Mouse (Mus musculus) liver, embryonic 15.5 days (tissue): ENCODE measurements around the gene Dgkg. TPM values are rescaled to one million over a fixed set of nuclear protein-coding genes. Genes with fewer than 3 reads are reported as not detected.
A peak's percentile ranks its signal among the peaks of the same experiment; 100 is the strongest.

Experiments used
- ATAC-seq: fragments of 200-750 bp; cut with Nextera tagmentation; 2 replicates; pipeline ENCODE4 v1.8.0; 2017; ENCODE audit warnings: moderate number of reproducible peaks, mild to moderate bottlenecking, moderate library complexity; ENCODE audit not compliant: insufficient read depth
- H3K27ac ChIP-seq: fragments of 300-500 bp; sonication (generic); replicated peaks from 2 replicates; pipeline ENCODE4 v1.5.1; 2015; ENCODE audit warnings: mild to moderate bottlenecking, inconsistent platforms
- H3K27me3 ChIP-seq: fragments of 300-500 bp; sonication (generic); 2 replicates; pipeline ENCODE4 v1.6.1; 2015; ENCODE audit warnings: mild to moderate bottlenecking, inconsistent platforms
- H3K36me3 ChIP-seq: fragments of 300-500 bp; sonication (generic); replicated peaks from 2 replicates; pipeline ENCODE4 v1.6.1; 2015; ENCODE audit warnings: moderate library complexity, mild to moderate bottlenecking, inconsistent platforms
- H3K4me1 ChIP-seq: fragments of 300-500 bp; sonication (generic); replicated peaks from 2 replicates; pipeline ENCODE4 v1.6.1; 2015; ENCODE audit warnings: inconsistent platforms
- H3K4me2 ChIP-seq: fragments of 300-500 bp; sonication (generic); 2 replicates; pipeline ENCODE4 v1.6.1; 2015; ENCODE audit warnings: moderate library complexity, mild to moderate bottlenecking, inconsistent platforms
- H3K4me3 ChIP-seq: fragments of 300-500 bp; sonication (generic); replicated peaks from 2 replicates; pipeline ENCODE4 v1.5.1; 2015; ENCODE audit warnings: mild to moderate bottlenecking, inconsistent platforms
- H3K9ac ChIP-seq: fragments of 300-500 bp; sonication (generic); 2 replicates; pipeline ENCODE4 v1.6.1; 2015; ENCODE audit warnings: moderate library complexity, mild to moderate bottlenecking, inconsistent platforms
- H3K9me3 ChIP-seq: fragments of 300-500 bp; sonication (generic); replicated peaks from 2 replicates; pipeline ENCODE4 v1.6.1; 2016; ENCODE audit warnings: inconsistent platforms
- WGBS: fragments of 180-500 bp; shearing (Covaris S2); methylation state at CpG from one replicate; pipeline ENCODE4 v1.1.7; 2015; ENCODE audit warnings: mixed read lengths; ENCODE audit not compliant: insufficient replicate concordance; 5-methylcytosine and 5-hydroxymethylcytosine counted together
- microRNA-seq: library from miRNA; unstranded; fragments of <30 nt; microRNA quantifications from one replicate; pipeline ENCODE4, GENCODE M21; 2016
- polyA plus RNA-seq: library from polyadenylated mRNA; unstranded; fragments of >200 nt; fragmentation: Nextera tagmentation; extraction: Ambion mirVana; gene quantifications from 2 replicates; pipeline ENCODE4 v1.2.1, GENCODE M21; 2015

Dgkg gene
- polyA plus RNA-seq, 1 experiment from 2014 or later, result 1.3 TPM

- H3K27ac ChIP-seq, result no peak overlapping the region
- H3K4me3 ChIP-seq, result no peak overlapping the region
- 0 out of 2 replicates have a peak, but pooled peaks cover 3% of the 10 kb centered on the region for H3K27me3 ChIP-seq
- no peaks in the 10 kb centered on the region for H3K36me3 ChIP-seq
- no peak overlapping the region for H3K9ac ChIP-seq
- no peak overlapping the region for H3K4me2 ChIP-seq
- no peak for ATAC-seq
- 29% methylated on average over 2 of the region's 2 CpGs for WGBS
- H3K9me3 ChIP-seq, result no peaks in the 10 kb centered on the region
- H3K4me1 ChIP-seq, result peaks cover 17% of the 10 kb centered on the region
Observed at GRCm38 (mm10) chr16:22431335-22431734, 225.7 kb downstream of the Dgkg start.

- ATAC-seq, result no peak
- Histone ChIP-seq H3K9me3 (no peaks in the 10 kb centered on the region), H3K9ac (no peak overlapping the region), H3K36me3 (no peaks in the 10 kb centered on the region), H3K4me3 (no peak overlapping the region), H3K4me2 (no peak overlapping the region), H3K27me3 (no peaks in the 10 kb centered on the region), H3K4me1 (peaks cover 15% of the 10 kb centered on the region), H3K27ac (no peak overlapping the region)
- WGBS, result 71% methylated on average over 16 of the region's 16 CpGs
Observed at GRCm38 (mm10) chr16:22430211-22430951, 226.6 kb downstream of the Dgkg start.

GRCm38 (mm10) chr16:22429377-22429776 lies 227.6 kb downstream of the Dgkg start:
- Histone ChIP-seq H3K9ac (no peak overlapping the region), H3K9me3 (no peaks in the 10 kb centered on the region), H3K27ac (no peak overlapping the region; the same call in 1 of the 2 replicates), H3K27me3 (no peaks in the 10 kb centered on the region), H3K4me3 (no peak overlapping the region), H3K4me2 (peak overlapping the region; percentile 20), H3K4me1 (peaks cover 15% of the 10 kb centered on the region), H3K36me3 (no peaks in the 10 kb centered on the region)
- 22% methylated on average over 8 of the region's 8 CpGs for WGBS
- ATAC-seq, result no peak

- Histone ChIP-seq H3K27ac (no peak overlapping the region), H3K9me3 (no peaks in the 10 kb centered on the region), H3K4me1 (peaks cover 15% of the 10 kb centered on the region), H3K4me2 (peak overlapping the region; percentile 20), H3K9ac (no peak overlapping the region; the same call in 1 of the 2 replicates), H3K27me3 (no peaks in the 10 kb centered on the region), H3K36me3 (no peaks in the 10 kb centered on the region), H3K4me3 (no peak overlapping the region)
- WGBS, result 6% methylated on average over 9 of the region's 9 CpGs
- ATAC-seq, result peak; percentile 81
Observed at GRCm38 (mm10) chr16:22428853-22429341, 228.1 kb downstream of the Dgkg start.

- no peak overlapping the region for H3K4me3 ChIP-seq
- H3K9me3 ChIP-seq, result no peaks in the 10 kb centered on the region
- H3K4me2 ChIP-seq, result no peak overlapping the region
- 67% methylated on average over 7 of the region's 7 CpGs for WGBS
- no peak for ATAC-seq
- H3K27me3 ChIP-seq, result no peaks in the 10 kb centered on the region
- H3K36me3 ChIP-seq, result no peaks in the 10 kb centered on the region
- H3K27ac ChIP-seq, result no peak overlapping the region
- H3K4me1 ChIP-seq, result peaks cover 15% of the 10 kb centered on the region
- H3K9ac ChIP-seq, result no peak overlapping the region
Observed at GRCm38 (mm10) chr16:22426866-22427265, 230.2 kb downstream of the Dgkg start.

GRCm38 (mm10) chr16:22422256-22422655 lies 234.8 kb downstream of the Dgkg start:
- H3K9me3 ChIP-seq, result no peaks in the 10 kb centered on the region
- H3K27me3 ChIP-seq, result no peaks in the 10 kb centered on the region
- 73% methylated on average over 5 of the region's 5 CpGs for WGBS
- H3K4me2 ChIP-seq, result no peak overlapping the region
- H3K9ac ChIP-seq, result no peak overlapping the region
- H3K4me1 ChIP-seq, result no peaks in the 10 kb centered on the region
- H3K27ac ChIP-seq, result no peak overlapping the region
- ATAC-seq, result no peak
- H3K4me3 ChIP-seq, result no peak overlapping the region
- no peaks in the 10 kb centered on the region for H3K36me3 ChIP-seq

Small RNAs within 50 kb of the gene (microRNA-seq; reads per million reads assigned to microRNA genes)
- gene Mir6362 (not detected), gene Mir8095 (not detected)

Other genes starting within 250 kb of the Dgkg start
- 3.5 and 3.8 TPM in 2 replicates for gene Etv5, start 217.5 kb downstream of the Dgkg start, polyA plus RNA-seq
- 0.16 and 0.22 TPM in 2 replicates for gene Crygs, start 154.4 kb upstream of the Dgkg start, polyA plus RNA-seq
- gene Tbccd1, start 200.4 kb upstream of the Dgkg start, polyA plus RNA-seq, result 22.9 and 27.6 TPM in 2 replicates
- 58.3 and 60.7 TPM in 2 replicates for gene Dnajb11, start 200.6 kb upstream of the Dgkg start, polyA plus RNA-seq
- 2,676 and 4,109 TPM in 2 replicates for gene Ahsg, start 234.1 kb upstream of the Dgkg start, polyA plus RNA-seq